Mouse (Mus musculus) G1E (cell line): ENCODE measurements around the gene Ntm.

Experiments
- CTCF ChIP-seq: IDR thresholded peaks from 2 replicates; pipeline ENCODE4 v1.5.1; 2012; ENCODE audit warnings: low read depth, low read length, inconsistent platforms, mixed read lengths
- GATA1 ChIP-seq: IDR thresholded peaks from 2 replicates; pipeline ENCODE4 v1.6.1; 2012; ENCODE audit warnings: borderline replicate concordance, low read length, inconsistent platforms, mixed read lengths

DNA sequence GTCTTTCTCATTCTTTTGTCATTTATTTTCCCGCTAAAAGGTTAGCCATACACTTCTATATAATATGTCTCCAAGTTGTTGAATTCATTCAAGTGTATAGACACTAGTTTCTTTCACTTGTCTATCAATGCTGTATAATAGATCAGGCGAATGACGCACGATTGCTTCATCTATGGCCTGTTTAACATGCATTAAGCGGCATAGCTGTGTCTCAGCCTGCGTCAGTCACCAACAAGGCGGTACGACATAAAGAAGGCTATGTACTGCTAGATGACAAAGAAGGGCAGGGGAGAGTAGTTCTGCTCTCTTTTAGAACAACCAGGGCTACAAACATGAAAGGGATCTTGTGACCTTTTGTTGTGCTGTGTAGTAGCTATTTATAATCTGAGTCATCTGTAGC, 746.4 kb downstream of the Ntm start:
- TF ChIP-seq CTCF, result no peak
- no peak for TF ChIP-seq GATA1
